Mouse (Mus musculus): ENCODE data around the gene Dis3l2.

- TF ChIP-seq GATA1 (IDR thresholded peaks at IDR 0.05; ENCODE audit: low read length) (no peak), TAL1 (IDR thresholded peaks at IDR 0.05; ENCODE audit: low read length) (no peak)
These were observed 155.3 kb downstream of the Dis3l2 start for GRCm38 (mm10) chr1:86858876-86859275.
